Mouse (Mus musculus) embryo, embryonic 9.5 days (tissue): ENCODE measurements at regions not wholly inside any gene's neighbourhood (a gene's known extent, or its start where the extent isn't known, plus 50 kb on each side); places are given as distances from the start of the nearest gene placed in this dataset.
A peak's percentile ranks its signal among the peaks of the same experiment; 100 is the strongest.
"Not testable (repeated sequence)": the region's sequence is repeated elsewhere in the genome, so short reads cannot be mapped to it uniquely, and the experiment has no call there.

Source experiments
- DNase-seq: peaks from one replicate; pipeline ENCODE4 v3.0.0-alpha.2; 2017; ENCODE audit errors: extremely low spot score

DNA sequence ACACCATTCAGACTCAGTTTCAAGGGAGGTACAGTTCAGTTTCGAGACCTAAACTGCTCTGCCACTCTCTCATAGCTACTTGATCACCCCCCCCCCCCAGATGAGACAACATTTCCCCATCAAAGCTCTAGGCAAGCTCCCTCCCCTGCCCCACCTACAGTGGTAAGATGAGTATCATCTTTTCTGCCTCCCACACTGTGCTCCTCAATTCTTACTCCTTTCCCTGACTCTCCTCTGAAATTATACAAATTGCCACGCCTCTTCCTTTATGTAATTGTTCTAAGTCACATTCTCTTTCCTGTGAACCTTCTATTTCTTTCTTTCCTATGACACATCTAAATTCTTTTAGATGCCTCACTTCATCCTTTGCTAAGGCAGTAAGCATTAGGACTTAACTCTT is 321.6 kb downstream of the Htr1b start:
- no peak for DNase-seq

DNA sequence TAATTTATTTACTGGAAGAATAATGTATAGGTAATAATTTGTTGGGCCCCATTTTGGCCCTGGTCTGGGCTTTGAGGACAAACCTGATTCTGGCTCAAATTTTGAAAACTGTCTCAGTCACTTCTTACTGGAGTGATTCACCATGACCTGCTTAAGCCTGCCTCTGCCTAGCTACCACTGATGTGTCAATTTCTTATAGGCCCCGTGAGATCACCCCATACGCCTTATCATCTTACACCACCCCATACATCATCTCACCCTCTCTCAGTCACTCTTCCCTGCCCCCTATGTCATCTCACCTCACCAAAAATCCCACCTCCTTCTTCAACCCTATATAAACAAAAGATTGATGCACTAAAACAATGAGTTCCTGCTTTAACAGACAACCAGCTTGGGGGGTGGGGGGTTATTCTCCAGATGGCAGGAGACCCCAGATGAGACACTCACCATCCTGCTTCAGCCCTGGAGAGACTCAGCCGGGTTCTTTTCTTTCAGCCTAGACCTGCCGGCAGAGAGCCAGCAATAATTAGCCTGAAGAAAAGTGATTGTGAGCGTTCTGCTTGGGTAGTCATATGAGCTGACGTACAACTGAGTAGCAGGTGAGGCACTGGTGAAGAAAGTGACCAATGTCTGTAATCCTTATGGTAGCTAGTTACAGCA is 325.0 kb downstream of the Htr1b start:
- no peak for DNase-seq

DNA sequence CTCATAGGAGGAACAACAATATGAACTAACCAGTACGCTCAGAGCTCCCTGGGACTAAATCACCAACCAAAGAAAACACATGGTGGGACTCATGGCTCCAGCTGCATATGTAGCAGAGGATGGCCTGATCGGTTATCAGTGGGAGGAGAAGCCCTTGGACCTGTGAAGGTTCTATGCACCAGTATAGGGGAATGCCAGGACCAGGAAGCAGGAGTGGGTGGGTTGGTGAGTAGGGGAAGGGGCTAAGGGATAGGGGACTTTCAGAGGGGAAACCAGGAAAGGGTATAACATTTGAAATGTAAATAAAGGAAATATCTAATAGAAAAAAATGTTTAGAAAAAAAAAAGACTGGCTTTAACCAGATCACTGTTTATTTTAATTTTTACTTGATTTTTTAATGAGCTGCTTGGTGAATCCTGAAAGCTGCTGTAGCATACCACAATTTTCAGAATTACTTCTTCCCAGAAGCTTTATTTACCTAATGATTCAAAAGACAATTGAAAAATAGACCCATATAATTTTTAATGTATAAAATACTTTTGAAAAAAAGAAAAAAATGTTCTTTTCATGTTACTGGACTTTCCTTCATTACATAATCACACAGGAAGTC is 328.1 kb downstream of the Htr1b start:
- DNase-seq = no peak

DNA sequence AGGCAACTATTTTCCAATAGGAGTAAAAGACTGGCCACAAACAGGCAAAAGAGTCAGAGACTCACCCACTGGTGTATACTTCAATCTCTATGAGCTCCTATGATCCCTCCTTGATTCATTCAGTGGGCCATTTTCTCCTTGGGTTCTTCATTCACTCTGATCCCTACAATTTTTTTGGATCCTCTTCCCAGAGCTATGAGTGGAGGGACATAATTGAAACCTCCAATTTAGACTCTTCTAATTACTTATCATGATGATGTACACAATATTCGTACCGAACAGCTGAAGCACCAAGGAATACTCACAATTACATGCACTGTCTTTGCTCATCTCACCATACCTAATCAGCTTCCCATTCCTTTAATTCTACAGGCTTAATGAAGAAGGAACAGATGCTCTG is 357.9 kb downstream of the Htr1b start:
- DNase-seq = no peak

DNA sequence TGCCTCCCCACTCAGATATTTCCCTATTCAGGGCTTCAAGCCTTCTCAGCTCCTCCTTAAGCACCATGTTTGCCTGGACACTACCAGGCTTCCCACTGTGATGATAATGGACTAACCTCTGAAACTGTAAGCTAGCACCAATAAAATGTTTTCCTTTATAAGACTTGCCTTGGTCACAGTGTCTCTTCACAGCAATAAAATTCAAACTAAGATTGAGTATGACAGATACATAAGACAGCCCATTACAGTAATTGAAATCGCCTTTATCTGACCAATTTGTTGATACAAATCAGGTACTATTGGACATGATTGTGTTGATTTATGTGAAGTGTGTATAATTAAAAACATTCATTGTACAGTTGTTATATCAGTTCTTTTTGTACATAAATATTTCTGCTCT is 358.3 kb downstream of the Htr1b start:
- DNase-seq = no peak

DNA sequence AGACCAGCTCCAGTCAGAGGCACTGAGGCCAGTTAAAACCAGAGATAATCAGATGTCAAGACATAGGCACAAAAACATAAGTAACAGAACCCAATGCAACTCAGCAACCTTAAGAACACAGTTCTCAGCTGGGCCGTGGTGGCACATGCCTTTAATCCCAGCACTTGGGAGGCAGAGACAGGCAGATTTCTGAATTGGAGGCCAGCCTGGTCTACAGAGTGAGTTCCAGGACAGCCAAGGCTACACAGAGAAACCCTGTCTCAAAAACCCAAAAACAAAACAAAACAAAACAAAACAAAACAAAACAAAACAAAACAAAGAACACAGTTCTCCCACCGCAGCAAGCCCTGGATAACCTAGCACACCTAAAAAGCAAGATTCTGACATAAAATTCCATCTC is 408.7 kb downstream of the Htr1b start:
- not testable (repeated sequence) for DNase-seq

DNA sequence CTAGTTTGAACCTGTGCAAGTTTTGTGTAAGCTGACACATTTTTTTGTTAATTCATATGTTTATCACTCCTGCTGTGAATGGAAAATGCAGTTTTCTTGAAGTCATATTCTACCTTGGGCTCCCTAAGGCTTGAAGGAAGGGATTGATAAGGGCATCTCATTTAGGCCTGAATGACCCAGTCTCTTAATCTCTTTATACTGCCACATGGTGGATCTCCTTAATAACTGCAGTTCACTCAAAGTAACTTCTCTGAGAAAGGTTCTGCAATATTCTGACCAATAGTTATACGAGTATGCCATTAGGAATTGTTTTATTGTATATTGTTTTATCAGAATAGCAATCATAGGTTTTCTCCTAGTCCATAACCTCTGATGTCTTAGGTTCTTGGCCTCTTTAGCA is 415.7 kb downstream of the Htr1b start:
- no peak for DNase-seq

DNA sequence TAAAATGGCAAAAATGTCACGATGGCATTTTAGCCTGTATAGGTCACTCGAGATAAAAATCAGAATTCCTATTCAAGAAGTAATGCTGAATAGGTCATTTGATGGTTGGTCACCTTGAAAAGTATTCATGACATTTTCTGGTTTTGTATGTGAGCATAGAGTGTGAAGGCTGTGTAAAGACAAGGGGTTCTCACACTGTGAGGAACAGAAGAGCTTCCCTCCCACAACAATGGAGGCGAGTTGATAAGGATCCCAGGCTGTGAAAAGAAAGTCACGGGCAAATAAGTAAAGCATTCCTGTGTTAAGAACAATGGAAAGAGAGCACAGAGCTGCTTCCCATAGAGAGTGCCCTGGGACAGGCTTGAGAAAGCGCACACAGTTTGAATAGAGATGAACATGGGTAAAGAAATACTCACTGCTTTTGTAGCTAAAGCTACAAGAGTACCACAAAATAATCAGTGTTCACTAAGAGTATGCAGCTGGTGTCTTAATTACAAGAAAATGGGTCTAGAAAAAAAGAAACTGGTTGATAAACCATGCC is 418.0 kb downstream of the Htr1b start:
- peak; percentile 28 for DNase-seq

DNA sequence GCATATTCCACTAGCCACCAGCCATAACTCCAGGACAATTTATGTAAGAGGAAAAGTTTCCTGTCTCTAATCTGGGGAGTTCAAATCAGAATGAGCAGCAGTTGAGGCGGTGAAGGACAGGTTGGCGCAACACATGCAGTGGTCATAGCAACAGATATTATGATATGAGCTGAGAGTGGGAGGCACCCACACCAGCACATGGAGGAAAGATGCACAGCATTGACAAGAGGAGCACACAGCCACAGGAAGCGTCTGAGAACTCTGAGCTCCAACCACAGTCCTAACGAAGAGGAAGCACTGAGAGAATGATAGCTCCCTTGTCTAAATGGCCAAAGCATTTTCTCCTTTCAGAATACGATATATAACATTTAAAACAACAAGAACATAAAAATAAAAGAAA is 418.9 kb downstream of the Htr1b start:
- no peak for DNase-seq

DNA sequence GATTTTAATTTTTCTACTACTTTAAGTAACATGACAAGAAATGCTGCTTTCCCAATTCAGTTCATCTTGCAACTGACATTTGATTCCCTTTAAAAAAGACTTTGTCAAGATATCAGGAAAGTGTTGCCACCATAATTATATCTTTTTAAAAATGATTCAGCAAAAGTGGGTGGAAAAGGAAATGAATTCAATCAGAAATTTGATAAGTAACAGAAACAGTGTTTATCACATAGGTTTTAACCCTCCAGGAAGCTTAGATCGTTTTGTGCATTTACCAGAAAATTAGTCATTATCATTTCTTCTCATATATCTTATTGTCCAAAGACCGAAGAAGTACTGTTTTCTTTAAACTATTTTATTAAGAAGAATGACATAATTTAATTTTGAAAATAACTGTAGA is 441.0 kb downstream of the Htr1b start:
- no peak for DNase-seq
